Mouse (Mus musculus) embryo, embryonic 11.5 days (tissue): ENCODE results near the gene Mta1.

Experiments used
- DNase-seq: peaks from one replicate; pipeline ENCODE4 v3.0.0-alpha.2; 2012; ENCODE audit warnings: low read depth, low spot score

Gene Mta1

GRCm38 (mm10) chr12:113098530-113099151, 563 bp downstream of the Mta1 start:
- DNase-seq = no peak

- no peak for DNase-seq
These were observed 1.6 kb downstream of the Mta1 start for GRCm38 (mm10) chr12:113099470-113100237.

GRCm38 (mm10) chr12:113100448-113101076, 2.5 kb downstream of the Mta1 start:
- no peak for DNase-seq

- DNase-seq = no peak
These were observed 3.3 kb downstream of the Mta1 start for GRCm38 (mm10) chr12:113101251-113101960.

- peak; percentile 14 for DNase-seq
These were observed 4.4 kb downstream of the Mta1 start for GRCm38 (mm10) chr12:113102461-113102860.

GRCm38 (mm10) chr12:113103846-113104451, 5.9 kb downstream of the Mta1 start:
- no peak for DNase-seq

- no peak for DNase-seq
These were observed 8.3 kb downstream of the Mta1 start for GRCm38 (mm10) chr12:113106386-113106785.

GRCm38 (mm10) chr12:113107431-113108124, 9.5 kb downstream of the Mta1 start:
- no peak for DNase-seq

GRCm38 (mm10) chr12:113108528-113109283, 10.6 kb downstream of the Mta1 start:
- no peak for DNase-seq

- DNase-seq = no peak
These were observed 11.7 kb downstream of the Mta1 start for GRCm38 (mm10) chr12:113109801-113110200.

- DNase-seq = no peak
These were observed 16.1 kb downstream of the Mta1 start for GRCm38 (mm10) chr12:113114141-113114540.

GRCm38 (mm10) chr12:113114856-113115538, 16.9 kb downstream of the Mta1 start:
- no peak for DNase-seq

- DNase-seq = peak; percentile 63
These were observed 21.7 kb downstream of the Mta1 start for GRCm38 (mm10) chr12:113119516-113120410.

- no peak for DNase-seq
These were observed 26.6 kb downstream of the Mta1 start for GRCm38 (mm10) chr12:113124726-113125125.

- no peak for DNase-seq
These were observed 32.7 kb downstream of the Mta1 start for GRCm38 (mm10) chr12:113130732-113131131.

GRCm38 (mm10) chr12:113131601-113132000, 33.5 kb downstream of the Mta1 start:
- DNase-seq = no peak

GRCm38 (mm10) chr12:113132567-113132966, 34.5 kb downstream of the Mta1 start:
- no peak for DNase-seq

- no peak for DNase-seq
These were observed 35.2 kb downstream of the Mta1 start for GRCm38 (mm10) chr12:113133260-113133659.
